Mouse (Mus musculus) CH12.LX (cell line): ENCODE results near the gene Cib1.

Experiments
- CTCF ChIP-seq, 2 experiments: IDR thresholded peaks in 1 of 2; conservative IDR thresholded peaks in 1 of 2; 2 replicates each; pipeline ENCODE4 v1.5.1; 2011 to 2012; ENCODE audit warnings: low read depth in 2 of 2, low read length in 2 of 2, improper control_type of control experiment in 1 of 2, inconsistent platforms in 1 of 2, mild to moderate bottlenecking in 1 of 2, moderate library complexity in 1 of 2
- EP300 ChIP-seq: IDR thresholded peaks from 2 replicates; pipeline ENCODE4 v1.6.1; 2011; ENCODE audit warnings: low read length, improper control_type of control experiment
- JUND ChIP-seq: conservative IDR thresholded peaks from 2 replicates; pipeline ENCODE4 v1.6.1; 2011; ENCODE audit warnings: low read depth, low read length, improper control_type of control experiment
- PAX5 ChIP-seq: IDR thresholded peaks from 2 replicates; pipeline ENCODE4 v1.6.1; 2012; ENCODE audit warnings: low read length, inconsistent platforms, mixed read lengths
- POLR2A ChIP-seq: IDR thresholded peaks from 2 replicates; pipeline ENCODE4 v1.6.1; 2011; ENCODE audit warnings: low read depth, mild to moderate bottlenecking, improper control_type of control experiment, low read length
- SMC3 ChIP-seq: IDR thresholded peaks from 2 replicates; pipeline ENCODE4 v1.6.1; 2011; ENCODE audit warnings: low read depth, low read length, improper control_type of control experiment
- USF2 ChIP-seq: conservative IDR thresholded peaks from 2 replicates; pipeline ENCODE4 v1.6.1; 2011; ENCODE audit warnings: low read depth, low read length, improper control_type of control experiment
- ZC3H11A ChIP-seq: IDR thresholded peaks from 2 replicates; pipeline ENCODE4 v1.6.1; 2012; ENCODE audit warnings: low read depth, mild to moderate bottlenecking, inconsistent platforms, low read length, improper control_type of control experiment

- TF ChIP-seq POLR2A: no peak
- TF ChIP-seq CTCF (conservative IDR thresholded peaks at IDR 0.05 in 1 of 2, IDR thresholded peaks at IDR 0.05 in 1 of 2; ENCODE audit: low read depth in 2 of 2, low read length in 2 of 2): no peak
- TF ChIP-seq EP300: no peak
- TF ChIP-seq JUND: no peak
- TF ChIP-seq SMC3: no peak
- no peak for TF ChIP-seq ZC3H11A
- TF ChIP-seq USF2: no peak
- no peak for TF ChIP-seq PAX5
Observed at GRCm38 (mm10) chr7:80220237-80220797, 12.3 kb downstream of the Cib1 start.
